Mouse (Mus musculus): ENCODE data around the gene Dpep1.

Gene Dpep1

GRCm38 (mm10) chr8:123185566-123186409 is at the start of gene Dpep1:
Gene Dpep1, plus strand, starts transcription at chr8:123186242.
- in situ Hi-C loops (cut with MboI; ENCODE audit: unreplicated experiment in 2 of 2), result loop anchor here in 1 of 2 experiments (5.0 kb wide), 1 partner anchor 38 kb away; no protein-coding TSS in a partner anchor

- in situ Hi-C loops (cut with MboI; ENCODE audit: unreplicated experiment in 2 of 2), result no loop called here
Observed at GRCm38 (mm10) chr8:123136287-123136686, 49.8 kb upstream of the Dpep1 start.

GRCm38 (mm10) chr8:123137645-123138077 is 48.4 kb upstream of the Dpep1 start:
- in situ Hi-C loops (cut with MboI; ENCODE audit: unreplicated experiment in 2 of 2), result no loop called here

GRCm38 (mm10) chr8:123138741-123139140 is 47.3 kb upstream of the Dpep1 start:
- in situ Hi-C loops (cut with MboI; ENCODE audit: unreplicated experiment in 2 of 2), result no loop called here

GRCm38 (mm10) chr8:123141741-123142462 is 44.1 kb upstream of the Dpep1 start:
- in situ Hi-C loops (cut with MboI; ENCODE audit: unreplicated experiment in 2 of 2), result loop anchor here in 1 of 2 experiments (10.0 kb wide), 1 partner anchor 143 kb away; no protein-coding TSS in a partner anchor

- in situ Hi-C loops (cut with MboI; ENCODE audit: unreplicated experiment in 2 of 2), result loop anchor here (5.0 to 10.0 kb wide), 3 partner anchors 42 to 140 kb away; partner anchors contain the start of gene Dpep1 (in 1 of the 2)
Observed at GRCm38 (mm10) chr8:123145279-123145678, 40.8 kb upstream of the Dpep1 start.

- in situ Hi-C loops (cut with MboI; ENCODE audit: unreplicated experiment in 2 of 2), result loop anchor here (5.0 to 10.0 kb wide), 3 partner anchors 41 to 138 kb away; partner anchors contain the start of gene Dpep1 (in 1 of the 2)
Observed at GRCm38 (mm10) chr8:123146390-123146789, 39.7 kb upstream of the Dpep1 start.

GRCm38 (mm10) chr8:123150737-123151171 is 35.3 kb upstream of the Dpep1 start:
- in situ Hi-C loops (cut with MboI; ENCODE audit: unreplicated experiment in 2 of 2), result no loop called here

GRCm38 (mm10) chr8:123155177-123155576 is 30.9 kb upstream of the Dpep1 start:
- in situ Hi-C loops (cut with MboI; ENCODE audit: unreplicated experiment in 2 of 2), result no loop called here

- in situ Hi-C loops (cut with MboI; ENCODE audit: unreplicated experiment in 2 of 2), result no loop called here
Observed at GRCm38 (mm10) chr8:123156070-123156773, 29.8 kb upstream of the Dpep1 start.

- in situ Hi-C loops (cut with MboI; ENCODE audit: unreplicated experiment in 2 of 2), result no loop called here
Observed at GRCm38 (mm10) chr8:123157888-123158465, 28.1 kb upstream of the Dpep1 start, which contains the start of gene Sult5a1. Gene Sult5a1, minus strand, starts transcription at chr8:123158315.

- in situ Hi-C loops (cut with MboI; ENCODE audit: unreplicated experiment in 2 of 2), result no loop called here
Observed at GRCm38 (mm10) chr8:123181391-123181790, 4.7 kb upstream of the Dpep1 start.

- in situ Hi-C loops (cut with MboI; ENCODE audit: unreplicated experiment in 2 of 2), result loop anchor here in 1 of 2 experiments (5.0 kb wide), 1 partner anchor 41 kb away; no protein-coding TSS in a partner anchor
Observed at GRCm38 (mm10) chr8:123188006-123188405, 2.0 kb downstream of the Dpep1 start.

GRCm38 (mm10) chr8:123188841-123189240 is 2.8 kb downstream of the Dpep1 start:
- in situ Hi-C loops (cut with MboI; ENCODE audit: unreplicated experiment in 2 of 2), result loop anchor here in 1 of 2 experiments (5.0 kb wide), 1 partner anchor 42 kb away; no protein-coding TSS in a partner anchor

- in situ Hi-C loops (cut with MboI; ENCODE audit: unreplicated experiment in 2 of 2), result loop anchor here (5.0 to 10.0 kb wide), 3 partner anchors 43 to 356 kb away; partner anchors contain the start of gene Cpne7 (in 1 of the 2)
Observed at GRCm38 (mm10) chr8:123190678-123191077, 4.6 kb downstream of the Dpep1 start.

GRCm38 (mm10) chr8:123191908-123192307 is 5.9 kb downstream of the Dpep1 start:
- in situ Hi-C loops (cut with MboI; ENCODE audit: unreplicated experiment in 2 of 2), result loop anchor here (5.0 to 10.0 kb wide), 3 partner anchors 45 to 357 kb away; partner anchors contain the start of gene Cpne7 (in 1 of the 2)

- in situ Hi-C loops (cut with MboI; ENCODE audit: unreplicated experiment in 2 of 2), result loop anchor here (5.0 to 10.0 kb wide), 3 partner anchors 46 to 359 kb away; partner anchors contain the start of gene Cpne7 (in 1 of the 2)
Observed at GRCm38 (mm10) chr8:123193771-123194170, 7.7 kb downstream of the Dpep1 start.

- in situ Hi-C loops (cut with MboI; ENCODE audit: unreplicated experiment in 2 of 2), result loop anchor here (10.0 kb wide), 2 partner anchors 82 to 362 kb away; partner anchors contain the start of gene Cpne7 (in 1 of the 2)
Observed at GRCm38 (mm10) chr8:123197016-123197415, 11.0 kb downstream of the Dpep1 start.

- in situ Hi-C loops (cut with MboI; ENCODE audit: unreplicated experiment in 2 of 2), result loop anchor here (5.0 to 10.0 kb wide), 4 partner anchors 85 to 365 kb away; partner anchors contain the start of gene Cpne7 (in 1 of the 2)
Observed at GRCm38 (mm10) chr8:123199864-123200263, 13.8 kb downstream of the Dpep1 start.
